Mouse (Mus musculus) heart, adult 18-20 months (tissue): Measurements from ENCODE around the gene Abhd15. TPM values are rescaled to one million over a fixed set of nuclear protein-coding genes. Genes with fewer than 3 reads are reported as not detected.

Experiments
- DNase-seq, 2 experiments: peaks; one replicate each; pipeline ENCODE4 v3.0.0; 2021 to 2022; ENCODE audit warnings: mixed read lengths in 1 of 2
- total RNA-seq, 2 experiments: library from RNA; stranded (reverse); gene quantifications; 2 replicates each; pipeline ENCODE4 v1.2.3; 2021

Abhd15 gene
- total RNA-seq, 2 experiments from 2014 or later, result 2.7 to 4.5 TPM

DNA sequence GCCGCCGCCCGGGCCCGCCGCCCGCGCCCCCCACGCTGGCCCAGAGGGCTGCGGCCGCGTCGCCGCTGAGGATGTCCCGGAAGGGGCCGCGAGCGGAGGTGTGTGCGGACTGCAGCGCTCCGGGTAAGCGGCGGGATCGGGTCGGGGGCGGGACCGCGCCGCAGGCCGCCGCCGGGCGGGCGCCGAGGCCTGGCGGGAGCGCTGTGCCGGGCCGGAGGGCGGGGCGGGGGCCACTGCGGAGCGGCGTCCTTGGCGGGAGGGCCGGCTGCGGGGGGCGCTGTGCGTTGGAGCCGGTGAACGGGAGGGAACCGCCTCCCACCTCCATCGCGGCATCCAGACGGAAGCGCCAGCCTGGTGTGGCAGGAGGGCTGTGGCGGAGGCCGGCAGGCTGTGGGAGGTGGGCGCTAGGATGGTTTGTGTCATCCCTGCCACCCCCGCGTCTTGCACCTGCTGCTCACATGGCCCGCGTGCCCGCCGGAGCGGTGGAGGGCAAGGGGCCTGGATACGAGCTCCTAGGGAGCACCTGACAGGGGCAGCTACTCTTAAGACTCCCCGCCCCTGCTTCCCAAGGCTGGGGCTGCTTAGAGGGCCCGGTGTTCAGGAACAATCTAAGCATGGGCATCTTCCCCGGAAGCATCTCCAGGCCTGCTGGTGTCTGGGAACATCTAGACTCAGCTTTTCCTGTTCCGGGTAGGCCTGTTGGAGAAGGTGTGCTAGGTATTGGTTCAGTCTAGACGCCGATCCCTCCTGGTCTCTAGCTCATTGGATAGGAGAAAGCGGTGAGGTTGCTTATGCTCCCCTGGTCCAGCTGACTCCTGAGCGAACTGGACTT, 21.2 kb upstream of the Abhd15 start, which contains the start of gene Git1:
Gene Git1 (plus strand): TSS at position 51 of the 832 bp plus-strand sequence.
- DNase-seq, result peak; percentile 55

DNA sequence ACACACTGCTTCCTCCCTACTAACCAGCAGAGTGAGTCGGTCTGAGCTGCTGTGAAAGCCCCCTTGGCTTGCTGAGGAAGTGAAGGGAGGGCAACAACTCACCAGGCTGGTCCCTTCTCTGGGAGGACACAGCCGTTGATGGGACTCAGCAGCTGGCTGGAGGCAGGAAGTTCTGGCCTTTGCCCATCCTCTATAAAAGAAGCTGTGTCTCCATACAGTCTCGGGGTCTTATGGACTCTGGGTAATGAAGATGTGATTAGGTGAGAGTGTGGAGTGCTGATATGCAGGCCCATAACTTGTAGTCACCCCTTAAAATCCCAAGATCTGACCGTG, 20.6 kb upstream of the Abhd15 start:
- DNase-seq, result no peak

DNA sequence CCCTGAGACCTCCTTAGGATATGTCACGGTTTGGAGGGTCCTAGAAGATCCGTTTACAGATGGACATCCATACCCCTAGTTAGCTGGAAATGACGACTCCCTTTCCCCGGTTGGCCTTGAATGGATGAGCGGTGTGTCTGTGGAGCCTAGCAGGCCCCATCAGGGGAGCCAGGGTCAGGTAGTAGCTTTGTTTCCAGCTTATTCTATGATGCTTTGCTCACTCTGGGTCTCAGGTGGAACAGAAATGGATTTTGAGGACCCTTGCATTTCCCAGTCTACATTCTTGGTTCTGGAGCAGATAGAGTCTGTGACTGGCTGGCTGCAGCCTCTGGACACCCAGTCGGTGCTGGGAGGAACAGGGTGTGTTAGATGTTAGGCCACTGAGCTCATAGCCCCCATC, 20.1 kb upstream of the Abhd15 start:
- DNase-seq, result no peak

DNA sequence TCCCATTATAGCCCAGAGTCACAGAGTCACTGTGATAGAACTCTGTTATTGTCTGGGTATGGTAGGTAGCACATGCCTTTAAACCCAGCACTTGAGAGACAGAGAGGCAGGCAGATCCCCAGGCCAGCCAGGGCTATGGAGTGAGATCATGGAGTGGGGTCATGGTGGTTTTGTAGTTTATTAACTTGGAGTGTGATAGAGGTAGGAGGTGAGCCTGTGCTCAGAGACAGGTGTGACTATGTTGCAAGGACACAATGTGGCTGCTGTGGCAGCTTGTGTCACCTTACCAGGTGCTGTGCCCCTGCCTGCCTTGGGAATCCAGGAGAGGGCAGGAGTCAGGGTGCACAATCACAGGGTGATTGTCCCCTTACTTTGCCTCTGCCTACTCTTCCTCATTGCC, 19.4 kb upstream of the Abhd15 start:
- DNase-seq, result no peak

DNA sequence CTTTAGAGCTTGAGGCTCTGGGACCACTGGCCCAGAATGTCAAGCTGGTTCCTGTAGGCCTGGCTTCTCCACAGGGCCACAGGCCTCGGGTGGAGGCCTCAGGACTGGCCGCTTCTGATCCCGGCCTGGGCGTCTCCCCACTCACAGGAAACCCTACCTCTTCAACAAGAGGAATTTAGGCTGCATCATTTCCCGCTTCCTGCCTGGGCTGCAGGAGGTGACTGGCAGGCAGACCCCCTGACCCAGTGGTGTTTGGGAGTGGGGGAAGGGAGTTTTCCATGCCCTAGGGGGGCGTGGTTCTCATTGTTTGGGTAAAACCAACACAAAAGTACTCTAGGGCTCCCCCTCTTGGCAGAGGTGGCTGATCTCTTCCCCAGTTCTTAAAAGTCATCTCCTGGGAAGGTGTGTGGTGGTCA, 17.6 kb upstream of the Abhd15 start:
- DNase-seq, result peak; percentile 88 to 92

DNA sequence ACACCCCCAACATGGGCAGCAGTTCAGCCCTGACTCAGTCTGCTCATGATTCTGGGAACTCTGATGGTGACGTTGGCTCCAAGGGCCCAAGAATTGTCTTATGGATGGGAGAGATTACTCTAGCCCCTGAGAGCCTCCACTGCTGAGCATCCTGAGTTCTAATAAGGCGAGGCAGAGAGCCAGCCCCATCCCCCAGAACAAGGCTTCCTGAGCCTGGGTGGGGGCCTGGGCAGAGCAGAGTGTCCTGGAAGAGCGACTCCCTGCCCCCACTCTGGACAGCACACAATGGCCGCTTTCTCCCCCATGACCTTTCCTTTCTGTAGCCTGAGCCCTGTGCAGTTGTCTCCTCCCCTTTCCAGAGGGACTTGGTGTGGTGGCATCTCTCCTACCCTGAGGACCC, 17.1 kb upstream of the Abhd15 start:
- DNase-seq, result peak in 1 of 2 experiments; percentile 73

DNA sequence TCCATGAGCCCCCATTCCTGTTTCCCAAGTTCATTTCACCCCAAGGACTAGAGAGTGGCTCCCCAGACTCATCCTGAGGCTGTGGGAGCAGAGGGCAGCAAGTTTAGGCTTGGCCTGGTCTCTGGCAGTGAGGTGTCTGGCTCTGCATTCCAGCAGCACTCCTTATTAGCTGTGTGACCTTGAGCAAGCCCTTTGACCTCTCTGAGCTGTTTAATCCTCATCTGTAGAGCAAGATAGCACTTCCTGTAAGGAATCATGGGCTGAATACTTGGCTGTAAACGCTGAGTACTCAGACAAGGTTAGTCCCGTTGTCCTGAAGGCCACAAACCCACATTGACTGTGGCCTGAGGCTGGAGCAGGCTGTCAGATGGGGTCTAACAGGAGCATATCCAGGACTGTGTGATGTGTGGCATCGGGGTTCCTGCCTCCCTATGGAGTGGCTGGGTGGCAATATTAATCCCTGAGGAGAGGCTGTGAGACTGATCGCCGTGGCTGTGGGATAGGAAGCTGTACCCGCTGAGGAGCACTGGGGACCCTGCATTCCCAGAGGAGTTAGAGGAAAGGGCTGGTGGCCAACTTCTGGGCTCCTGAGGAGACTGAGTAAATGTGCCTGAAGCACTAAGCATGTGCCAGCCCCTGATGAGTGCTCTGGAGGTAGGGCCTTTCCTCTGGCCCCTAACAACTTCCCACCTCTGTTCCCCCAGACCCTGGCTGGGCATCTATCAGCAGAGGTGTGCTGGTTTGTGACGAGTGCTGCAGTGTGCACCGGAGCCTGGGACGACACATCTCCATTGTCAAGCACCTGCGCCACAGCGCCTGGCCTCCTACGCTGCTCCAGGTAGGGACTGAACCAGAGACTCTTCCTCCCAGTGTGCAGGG, 16.4 kb upstream of the Abhd15 start:
- no peak for DNase-seq

DNA sequence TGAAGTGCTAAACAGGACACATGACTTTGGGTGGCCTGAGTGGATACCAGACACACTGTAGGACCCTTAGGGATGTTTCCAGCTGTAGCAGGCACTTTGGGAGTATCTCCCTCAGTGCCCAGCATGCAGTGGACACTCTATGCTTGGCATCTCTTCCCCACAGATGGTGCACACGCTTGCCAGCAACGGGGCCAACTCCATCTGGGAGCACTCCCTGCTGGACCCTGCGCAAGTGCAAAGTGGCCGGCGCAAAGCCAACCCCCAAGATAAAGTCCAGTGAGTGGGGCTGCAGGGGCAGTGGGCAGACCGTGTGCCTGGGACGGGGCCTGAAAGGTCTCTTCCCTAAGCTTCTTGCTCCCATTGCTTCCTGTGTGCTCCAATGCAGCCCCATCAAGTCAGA, 15.6 kb upstream of the Abhd15 start:
- DNase-seq, result no peak

DNA sequence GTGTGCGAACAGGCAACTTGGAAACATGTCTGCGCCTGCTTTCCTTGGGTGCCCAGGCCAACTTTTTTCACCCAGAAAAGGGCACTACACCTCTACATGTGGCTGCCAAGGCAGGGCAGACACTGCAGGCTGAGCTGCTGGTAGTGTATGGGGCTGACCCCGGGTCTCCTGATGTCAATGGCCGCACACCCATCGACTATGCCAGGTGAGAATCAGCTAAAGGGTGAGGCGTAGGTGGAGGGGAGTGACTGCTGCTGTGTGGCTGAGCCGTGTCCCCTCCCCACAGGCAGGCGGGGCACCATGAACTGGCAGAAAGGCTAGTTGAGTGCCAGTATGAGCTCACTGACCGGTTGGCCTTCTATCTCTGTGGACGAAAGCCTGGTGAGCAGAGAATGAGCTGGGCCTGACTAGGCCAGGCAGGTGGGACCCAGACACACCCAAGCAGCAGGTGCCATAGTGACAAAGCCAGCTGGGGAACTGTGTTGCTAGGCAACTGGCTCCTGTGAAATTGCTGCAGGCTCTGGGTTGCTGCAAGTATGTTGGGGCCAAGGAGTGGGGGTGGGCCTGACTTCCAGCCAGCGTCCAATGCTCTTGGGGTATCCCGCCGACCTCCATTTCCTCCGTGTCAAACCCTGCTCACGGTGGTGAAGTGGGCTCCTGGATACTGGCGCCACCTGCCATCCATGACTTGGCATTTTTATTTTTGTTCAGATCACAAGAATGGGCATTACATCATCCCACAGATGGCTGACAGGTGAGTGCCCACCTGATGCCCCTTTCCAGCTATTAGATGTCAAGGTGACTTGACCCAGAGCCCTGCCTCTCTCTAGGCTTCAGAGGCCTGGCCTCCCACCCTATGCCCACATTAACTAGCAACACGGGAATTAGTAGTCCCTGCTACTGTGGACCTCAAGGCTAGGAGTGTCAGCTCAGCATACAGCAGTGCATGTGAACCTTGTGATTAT, 14.3 kb upstream of the Abhd15 start:
- no peak for DNase-seq

DNA sequence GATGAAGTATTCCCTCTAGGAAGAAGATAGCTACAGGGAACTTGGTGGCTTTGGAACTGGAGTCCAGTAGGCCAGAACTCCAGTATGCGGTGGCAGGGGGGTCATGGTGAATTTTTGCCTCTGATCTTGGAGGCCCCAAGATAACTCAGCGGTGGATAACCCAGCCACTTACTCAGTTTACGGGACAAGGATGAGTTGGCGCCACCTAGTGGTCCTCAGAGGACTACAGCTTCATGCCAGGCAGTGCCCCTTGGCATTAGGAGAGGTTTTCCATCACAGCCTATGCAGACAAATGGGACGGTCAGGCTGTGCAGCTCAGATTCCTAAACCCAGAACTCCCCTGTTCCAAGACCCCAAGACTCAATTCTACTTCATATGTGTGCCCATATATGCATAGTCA, 13.5 kb upstream of the Abhd15 start:
- DNase-seq, result peak; percentile 80 to 88

DNA sequence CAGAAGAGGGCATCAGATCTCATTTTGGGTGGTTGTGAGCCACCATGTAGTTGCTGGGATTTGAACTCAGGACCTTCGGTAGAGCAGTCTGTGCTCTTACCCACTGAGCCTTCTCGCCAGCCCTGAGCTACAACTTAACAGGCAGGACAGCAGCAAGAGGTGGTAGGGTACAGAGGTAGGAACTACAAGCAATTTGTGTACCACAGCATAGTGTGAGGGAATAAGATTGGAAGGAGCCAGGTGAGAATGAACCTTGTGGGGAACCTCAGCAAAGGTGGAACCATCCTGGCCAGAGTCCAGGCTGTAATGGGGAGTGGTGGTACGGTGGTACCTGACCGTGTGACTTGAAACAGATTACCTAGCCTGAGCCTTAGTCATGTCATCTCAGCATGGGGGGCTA, 12.9 kb upstream of the Abhd15 start:
- DNase-seq, result no peak

DNA sequence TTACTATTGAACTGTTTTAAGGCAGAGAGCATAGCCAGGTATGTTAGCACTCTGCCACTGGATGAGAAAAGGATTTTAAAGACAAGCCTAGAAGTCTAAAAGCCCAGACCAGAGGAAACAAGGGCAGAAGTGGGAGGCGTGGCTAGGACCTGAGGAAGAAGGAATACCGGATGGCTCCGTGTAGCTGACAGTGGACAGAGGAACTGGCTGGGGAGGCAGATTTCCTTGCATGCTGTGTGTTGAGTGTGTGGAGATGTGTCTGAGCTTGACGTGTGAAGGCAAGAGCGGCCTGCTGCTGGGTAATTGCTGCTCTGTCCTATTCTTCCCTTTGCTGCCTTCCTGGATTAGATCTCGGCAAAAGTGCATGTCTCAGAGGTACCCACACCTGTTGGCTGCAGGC, 12.4 kb upstream of the Abhd15 start:
- DNase-seq, result no peak

DNA sequence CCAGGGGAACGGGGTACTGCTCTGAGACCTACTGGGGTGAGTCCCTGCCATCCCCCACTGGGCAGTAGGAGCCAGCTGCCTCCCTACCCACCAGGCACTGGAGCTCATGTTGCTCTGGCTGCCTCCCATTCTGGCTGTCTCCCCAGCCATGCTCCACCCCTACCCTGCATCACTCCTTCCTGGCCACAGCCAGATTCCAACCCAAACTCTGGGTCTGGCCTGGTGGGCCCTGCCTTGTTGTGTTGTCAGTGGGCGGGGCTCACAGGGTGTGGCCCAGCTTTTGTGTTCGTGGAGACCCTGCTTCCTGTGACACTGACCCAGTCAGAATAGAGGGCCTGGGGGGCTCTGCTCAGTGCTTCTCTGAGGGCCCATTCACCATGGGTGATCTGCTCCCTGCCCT, 11.4 kb upstream of the Abhd15 start:
- DNase-seq, result peak; percentile 50 to 67

DNA sequence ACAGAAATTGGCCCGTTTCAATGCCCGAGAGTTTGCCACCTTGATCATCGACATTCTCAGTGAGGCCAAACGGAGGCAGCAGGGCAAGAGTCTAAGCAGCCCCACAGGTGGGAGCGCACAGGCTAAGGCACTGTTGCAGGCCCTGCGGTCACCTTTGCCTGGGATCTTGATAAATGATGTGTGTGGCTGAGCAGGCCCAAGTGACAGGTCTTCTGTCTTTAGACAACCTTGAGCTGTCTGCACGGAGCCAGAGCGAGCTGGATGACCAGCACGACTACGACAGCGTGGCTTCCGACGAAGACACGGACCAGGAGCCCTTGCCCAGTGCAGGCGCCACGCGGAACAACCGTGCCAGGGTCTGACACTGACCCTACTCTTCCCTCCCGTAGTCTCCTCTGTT, 10.5 kb upstream of the Abhd15 start:
- no peak for DNase-seq

DNA sequence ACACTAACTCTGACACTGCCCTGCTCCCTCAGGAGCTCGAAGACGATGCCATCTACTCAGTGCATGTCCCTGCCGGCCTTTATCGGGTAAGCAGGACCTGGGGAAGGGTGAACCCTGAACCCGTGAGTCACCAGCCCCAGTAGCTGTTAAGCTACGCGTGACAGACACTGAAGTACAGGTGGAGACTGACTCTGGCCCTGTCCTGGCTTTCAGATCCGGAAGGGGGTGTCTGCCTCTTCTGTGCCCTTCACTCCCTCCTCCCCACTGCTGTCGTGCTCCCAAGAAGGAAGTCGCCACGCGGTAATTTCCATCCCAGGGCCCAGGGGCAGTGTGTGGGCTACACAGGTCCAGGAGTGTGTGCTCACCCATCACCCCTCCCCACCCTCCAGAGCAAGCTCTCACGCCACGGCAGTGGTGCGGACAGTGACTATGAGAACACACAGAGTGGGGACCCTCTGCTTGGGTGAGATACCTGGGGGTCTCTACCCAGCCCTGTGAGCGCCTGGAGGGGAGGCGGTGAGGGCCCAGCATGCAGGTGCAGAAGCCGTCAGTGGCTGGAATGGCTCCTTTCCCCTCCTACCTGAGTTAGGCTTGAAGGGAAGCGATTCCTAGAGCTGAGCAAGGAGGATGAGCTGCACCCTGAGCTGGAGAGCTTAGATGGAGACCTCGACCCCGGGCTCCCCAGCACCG, 9.5 kb upstream of the Abhd15 start:
- no peak for DNase-seq

DNA sequence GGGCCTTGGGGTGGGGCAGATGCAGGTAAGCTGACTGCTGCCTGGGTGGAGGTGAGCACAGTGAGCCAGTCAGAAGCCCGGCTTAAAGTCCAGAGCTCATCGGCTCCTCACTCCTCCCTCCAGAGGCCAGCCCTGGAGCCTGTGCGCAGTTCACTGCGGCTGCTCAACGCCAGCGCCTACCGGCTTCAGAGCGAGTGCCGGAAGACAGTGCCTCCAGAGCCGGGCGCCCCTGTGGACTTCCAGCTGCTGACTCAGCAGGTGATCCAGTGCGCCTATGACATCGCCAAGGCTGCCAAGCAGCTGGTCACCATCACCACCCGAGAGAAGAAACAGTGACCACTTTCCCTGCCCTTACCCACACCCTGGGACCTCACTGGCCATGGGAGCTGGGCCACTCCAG, 8.6 kb upstream of the Abhd15 start:
- DNase-seq, result no peak

DNA sequence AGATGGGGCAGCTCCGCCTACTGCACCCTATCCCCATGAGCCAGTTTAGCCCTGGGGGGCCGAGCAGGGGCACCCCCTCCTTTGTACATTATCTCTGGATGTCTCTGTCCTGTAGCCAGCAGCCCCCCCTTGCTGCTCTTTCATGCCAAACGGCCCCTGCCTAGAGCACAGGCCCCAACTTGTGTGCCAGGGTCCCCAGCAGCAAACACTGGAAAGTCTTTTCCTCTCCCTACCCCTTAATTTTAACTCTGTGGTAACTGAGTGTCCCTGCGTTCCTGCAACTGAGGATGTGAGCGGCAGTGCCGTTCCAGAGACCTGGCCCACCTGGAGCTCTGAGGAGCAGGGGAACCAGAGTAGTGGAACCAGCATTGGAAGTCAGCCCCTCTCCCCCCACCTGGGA, 8.0 kb upstream of the Abhd15 start:
- DNase-seq, result no peak

DNA sequence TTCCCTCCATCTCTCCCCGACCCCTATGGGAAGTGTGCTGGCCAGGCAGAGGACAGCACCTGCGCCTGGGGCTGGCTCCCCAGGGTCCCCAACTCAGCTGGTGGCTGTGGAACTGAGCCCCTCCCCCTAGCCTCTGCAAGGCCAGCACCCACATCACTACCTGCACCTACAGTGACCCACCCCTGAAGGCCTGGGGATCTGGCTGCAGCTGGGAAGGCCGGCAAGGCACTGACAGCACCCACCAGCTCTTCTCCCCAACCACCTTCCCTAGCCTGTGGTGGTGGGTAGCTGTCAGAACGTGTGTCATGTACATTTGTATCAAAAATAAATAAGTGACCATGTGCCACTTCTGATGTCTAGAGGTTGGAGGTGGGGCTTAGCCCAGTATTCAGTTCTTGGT, 7.5 kb upstream of the Abhd15 start:
- no peak for DNase-seq

DNA sequence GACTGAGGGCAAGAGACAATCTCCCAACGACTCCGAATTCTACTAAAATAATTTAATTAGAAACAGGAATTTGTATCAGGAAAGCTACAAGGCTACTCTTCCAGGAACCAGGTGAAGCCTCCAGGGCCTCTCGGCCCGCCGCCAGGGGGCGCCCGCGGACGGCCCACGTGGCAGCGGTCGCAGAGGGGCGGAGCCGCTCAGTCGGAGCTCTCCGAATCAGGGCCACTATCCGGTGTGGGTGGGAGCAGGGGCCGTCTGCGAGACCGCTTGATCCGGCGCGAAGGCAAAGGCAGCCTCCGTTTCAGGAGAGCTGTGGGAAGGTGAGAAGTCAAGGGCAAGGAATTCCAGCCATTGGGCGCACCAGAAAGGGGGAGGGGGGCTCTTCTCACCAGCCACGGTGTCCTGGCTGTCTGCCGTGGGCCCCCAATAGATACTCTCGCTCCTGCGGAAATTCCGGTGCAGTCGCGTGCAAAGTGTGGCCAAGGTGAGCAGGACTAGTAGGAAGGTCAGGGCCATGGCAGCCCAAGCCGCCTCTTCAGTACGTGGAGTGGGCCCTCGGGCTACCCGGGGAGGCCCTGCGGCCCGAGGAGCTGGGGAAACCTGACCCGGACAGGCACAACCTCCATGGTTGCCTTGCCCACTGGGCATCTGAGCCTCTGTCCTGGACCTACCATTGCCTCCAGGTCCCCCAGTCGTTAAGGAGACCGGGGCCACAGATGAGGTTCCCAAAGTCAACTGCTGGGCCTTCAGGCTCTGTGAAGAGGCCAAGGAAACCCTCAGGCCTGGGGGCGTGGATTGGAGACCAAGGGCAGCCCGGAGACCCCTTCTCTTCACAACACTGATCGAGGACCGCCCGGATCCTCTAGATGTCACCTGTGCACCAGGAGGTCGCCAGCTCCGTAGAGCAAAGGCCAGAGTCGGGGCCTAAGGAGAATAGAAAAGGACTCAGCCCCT, 6.6 kb upstream of the Abhd15 start:
- DNase-seq, result peak; percentile 89

DNA sequence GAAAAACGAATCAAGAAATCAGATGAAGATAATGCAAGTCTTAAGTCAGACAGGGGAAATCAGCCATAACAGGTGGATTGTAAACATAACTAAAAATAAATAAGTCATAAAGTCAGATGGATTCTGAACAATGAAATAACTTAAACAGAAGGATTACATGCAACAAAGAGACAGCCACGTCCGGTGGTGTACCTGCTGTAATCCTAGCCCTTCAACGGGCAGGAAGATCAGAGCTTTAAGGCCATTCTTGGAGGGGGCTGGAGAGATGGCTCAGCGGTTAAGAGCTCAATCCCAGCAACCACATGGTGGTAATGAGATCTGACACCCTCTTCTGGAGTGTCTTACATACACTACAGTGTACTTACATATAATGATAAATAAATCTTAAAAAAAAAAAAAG, 3.6 kb upstream of the Abhd15 start:
- no peak for DNase-seq
